ENCODE assay signal across 20 mouse cellular contexts in the genomic region with DNA sequence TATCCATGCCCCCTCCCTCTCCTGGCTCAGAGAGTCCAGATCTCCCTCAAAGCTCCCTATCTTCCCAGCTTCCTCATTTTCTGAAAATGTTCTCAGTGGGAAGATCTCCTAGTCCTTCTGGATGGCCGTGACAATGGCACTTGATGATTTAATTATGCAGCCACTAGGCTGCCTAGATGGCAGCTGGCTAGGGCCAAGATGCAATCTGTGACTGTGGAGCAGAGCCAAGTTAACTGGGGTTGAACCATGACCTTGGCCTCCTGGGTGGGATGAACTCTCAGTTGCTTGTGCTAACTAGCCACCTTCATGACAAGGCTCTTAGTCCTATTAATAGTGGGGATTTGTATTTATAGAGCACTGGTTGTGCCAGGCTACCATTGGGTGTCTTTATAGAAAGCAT.
A peak's percentile ranks its signal among the peaks of the same experiment; 100 is the strongest.
DNase-seq lines count a peak whose midpoint lies in the region; ATAC-seq lines count a peak whose summit lies in the region.
"Had no signal": no experiment of that assay in that cellular context is flagged by ENCODE, and none has a peak within 500 bp of the region (broad histone marks: within the 10 kb centered on the region; RNA-seq: fewer than 3 reads in every experiment).

No protein-coding gene starts in this region.

- no peak overlapping the region for H3K4me2 ChIP-seq in heart, embryonic 16.5 days (ENCODE audit: low read depth, low read length)
- H3K4me2 ChIP-seq in forebrain, embryonic 13.5 days = no peak overlapping the region
- H3K4me2 ChIP-seq: forebrain, embryonic 12.5 days; hindbrain, embryonic 14.5 days; neural tube, embryonic 15.5 days had no signal

- H3K27ac ChIP-seq in heart, embryonic 16.5 days (ENCODE audit: low read length) = peak overlapping the region; percentile 55
- no peak overlapping the region for H3K27ac ChIP-seq in forebrain, embryonic 13.5 days
- H3K27ac ChIP-seq: forebrain, embryonic 12.5 days; gastrocnemius, adult 2 months; heart, adult 2 months; hindbrain, embryonic 14.5 days; liver, embryonic 14.5 days; midbrain, embryonic 10.5 days; neural tube, embryonic 15.5 days had no signal

- H3K9ac ChIP-seq in heart, embryonic 16.5 days (ENCODE audit: low read length) = no peak overlapping the region
- H3K9ac ChIP-seq in forebrain, embryonic 13.5 days = no peak overlapping the region
- H3K9ac ChIP-seq: forebrain, embryonic 12.5 days; hindbrain, embryonic 14.5 days; liver, embryonic 14.5 days; neural tube, embryonic 15.5 days had no signal

- no peak for DNase-seq in cerebellum, adult 9-11 months
- no peak for DNase-seq in heart, adult 9 months (ENCODE audit: low spot score in 2 of 2)
- peak; percentile 4 for DNase-seq in lung, postnatal 36 days
- DNase-seq in lung, postnatal 4 days = no peak
- no peak for DNase-seq in frontal cortex, postnatal 14 days (ENCODE audit: low spot score in 2 of 2)
- DNase-seq: gastrocnemius, adult 2 months; heart, adult 2 months; spleen, adult 18-20 months; thymus, postnatal 14 days had no signal

- peaks cover 8% of the 10 kb centered on the region for H3K4me1 ChIP-seq in heart, embryonic 16.5 days (ENCODE audit: control insufficient read depth, insufficient read depth, low read length)
- no peaks in the 10 kb centered on the region for H3K4me1 ChIP-seq in forebrain, embryonic 13.5 days
- H3K4me1 ChIP-seq: forebrain, embryonic 12.5 days; midbrain, embryonic 10.5 days; neural tube, embryonic 15.5 days had no signal

- no peaks in the 10 kb centered on the region for H3K36me3 ChIP-seq in heart, embryonic 16.5 days (ENCODE audit: control insufficient read depth, insufficient read depth)
- H3K36me3 ChIP-seq in forebrain, embryonic 13.5 days (ENCODE audit: poor library complexity, severe bottlenecking) = no peaks in the 10 kb centered on the region
- H3K36me3 ChIP-seq: forebrain, embryonic 12.5 days; midbrain, embryonic 10.5 days; neural tube, embryonic 15.5 days had no signal

- H3K27me3 ChIP-seq in heart, embryonic 16.5 days (ENCODE audit: control insufficient read depth, insufficient read depth, low read length) = no peaks in the 10 kb centered on the region
- no peaks in the 10 kb centered on the region for H3K27me3 ChIP-seq in forebrain, embryonic 13.5 days
- H3K27me3 ChIP-seq: CH12.LX; forebrain, embryonic 12.5 days; neural tube, embryonic 15.5 days had no signal

- H3K4me3 ChIP-seq in heart, embryonic 16.5 days (ENCODE audit: low read length) = no peak overlapping the region
- no peak overlapping the region for H3K4me3 ChIP-seq in forebrain, embryonic 13.5 days
- H3K4me3 ChIP-seq: forebrain, embryonic 12.5 days; gastrocnemius, adult 2 months; heart, adult 2 months; midbrain, embryonic 10.5 days; neural tube, embryonic 15.5 days had no signal

- WGBS in heart, embryonic 16.5 days = 31% methylated on average over 1 of the region's 1 CpGs
- 59% methylated on average over 1 of the region's 1 CpGs for WGBS in forebrain, embryonic 13.5 days

- peak; percentile 49 for ATAC-seq in cerebellum, adult (ENCODE audit: insufficient number of reproducible peaks, low FRiP score, low TSS enrichment)
- ATAC-seq in heart, embryonic 16.5 days (replicated peaks; ENCODE audit: extremely low read depth, insufficient read depth, low FRiP score) = 0 out of 2 replicates have a peak, but pooled peaks have one; percentile 41
- ATAC-seq in forebrain, embryonic 13.5 days = no peak
- ATAC-seq: intestine, postnatal 0 days; lung, postnatal 0 days had no signal

- H3K9me3 ChIP-seq in heart, embryonic 16.5 days (replicated peaks; ENCODE audit: control insufficient read depth, low read length) = no peaks in the 10 kb centered on the region
- no peaks in the 10 kb centered on the region for H3K9me3 ChIP-seq in forebrain, embryonic 13.5 days (replicated peaks)
- H3K9me3 ChIP-seq: forebrain, embryonic 12.5 days; midbrain, embryonic 10.5 days; neural tube, embryonic 15.5 days had no signal
